Mouse (Mus musculus) spleen, postnatal 14 days (tissue): ENCODE results near the gene Pik3c2b.
"Not testable (repeated sequence)": the region's sequence is repeated elsewhere in the genome, so short reads cannot be mapped to it uniquely, and the experiment has no call there.

Source experiments
- DNase-seq, 2 experiments: peaks; one replicate each; pipeline ENCODE4 v3.0.0; 2021 to 2022; ENCODE audit warnings: low spot score in 2 of 2

Pik3c2b gene

GRCm38 (mm10) chr1:133045011-133045860 lies at the start of gene Pik3c2b:
Pik3c2b (plus strand) TSS chr1:133045667.
- DNase-seq, result no peak

- no peak for DNase-seq
Measured at GRCm38 (mm10) chr1:133000347-133000746, 45.1 kb upstream of the Pik3c2b start.

GRCm38 (mm10) chr1:133006571-133006970 lies 38.9 kb upstream of the Pik3c2b start:
- DNase-seq, result no peak

DNA sequence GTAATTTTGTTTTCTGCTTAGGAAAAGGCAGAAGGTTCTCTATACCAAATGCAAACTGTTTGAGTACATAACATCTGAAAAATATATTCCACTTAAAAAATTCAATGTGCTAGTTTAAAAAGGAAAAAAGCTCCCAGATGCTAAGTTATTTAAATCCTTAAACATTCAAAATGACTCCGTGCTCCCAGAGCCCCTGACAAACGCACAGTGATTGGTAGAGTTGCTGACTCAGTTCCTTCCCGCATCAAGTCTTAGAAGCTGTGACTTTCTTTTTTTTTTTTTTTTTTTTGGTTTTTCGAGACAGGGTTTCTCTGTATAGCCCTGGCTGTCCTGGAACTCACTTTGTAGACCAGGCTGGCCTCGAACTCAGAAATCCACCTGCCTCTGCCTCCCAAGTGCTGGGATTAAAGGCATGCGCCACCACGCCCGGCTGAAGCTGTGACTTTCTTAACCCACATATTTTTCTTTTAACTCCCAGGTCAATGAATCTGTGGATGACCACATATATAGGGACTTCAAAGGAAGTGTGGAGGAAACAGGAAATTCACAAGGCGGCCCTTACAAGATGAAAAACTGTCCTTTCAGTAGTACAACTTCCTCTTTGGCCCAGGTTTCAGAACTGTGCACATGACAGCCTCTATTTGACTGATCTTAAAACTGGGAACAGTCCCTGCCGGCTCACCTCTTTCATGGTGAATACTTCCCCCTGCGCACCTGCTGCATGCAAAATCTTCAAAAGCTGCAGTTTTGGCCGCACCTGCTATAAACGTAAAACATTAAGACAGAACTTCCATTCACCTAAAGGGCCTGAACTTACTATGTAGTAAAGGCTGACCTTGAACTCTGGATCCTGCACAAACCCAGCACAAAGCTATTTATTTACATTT lies 33.3 kb upstream of the Pik3c2b start:
- DNase-seq, result peak in 1 of 2 experiments; percentile 12

- DNase-seq, result no peak
Measured at GRCm38 (mm10) chr1:133013331-133013730, 32.1 kb upstream of the Pik3c2b start.

- no peak for DNase-seq
Measured at GRCm38 (mm10) chr1:133014196-133014595, 31.3 kb upstream of the Pik3c2b start.

DNA sequence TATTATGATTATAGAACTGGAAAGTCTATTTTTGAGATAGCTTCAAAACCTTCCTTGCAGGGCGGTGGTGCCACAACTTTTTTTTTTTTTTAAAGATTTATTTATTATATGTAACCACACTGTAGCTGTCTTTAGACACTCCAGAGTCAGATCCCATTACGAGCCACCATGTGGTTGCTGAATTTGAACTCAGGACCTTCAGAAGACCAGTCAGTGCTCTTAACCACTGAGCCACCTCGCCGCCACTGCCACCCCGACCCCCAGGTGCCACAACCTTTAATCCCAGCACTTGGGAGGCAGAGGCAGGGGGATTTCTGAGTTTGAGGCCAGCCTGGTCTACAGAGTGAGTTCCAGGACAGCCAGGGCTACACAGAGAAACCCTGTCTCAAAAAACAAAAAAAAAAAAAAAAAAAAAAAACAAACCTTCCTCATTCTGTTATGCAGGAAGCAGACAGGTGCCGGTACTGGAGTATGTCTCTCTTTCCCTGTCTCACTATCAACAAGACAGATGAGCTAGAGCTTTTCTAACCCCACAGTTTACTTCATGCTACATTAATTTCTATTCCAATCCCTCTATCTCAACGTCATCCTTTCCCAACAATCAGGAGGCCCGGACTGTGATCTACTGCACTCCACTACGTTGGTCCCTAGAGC lies 28.6 kb upstream of the Pik3c2b start:
- no peak for DNase-seq

DNA sequence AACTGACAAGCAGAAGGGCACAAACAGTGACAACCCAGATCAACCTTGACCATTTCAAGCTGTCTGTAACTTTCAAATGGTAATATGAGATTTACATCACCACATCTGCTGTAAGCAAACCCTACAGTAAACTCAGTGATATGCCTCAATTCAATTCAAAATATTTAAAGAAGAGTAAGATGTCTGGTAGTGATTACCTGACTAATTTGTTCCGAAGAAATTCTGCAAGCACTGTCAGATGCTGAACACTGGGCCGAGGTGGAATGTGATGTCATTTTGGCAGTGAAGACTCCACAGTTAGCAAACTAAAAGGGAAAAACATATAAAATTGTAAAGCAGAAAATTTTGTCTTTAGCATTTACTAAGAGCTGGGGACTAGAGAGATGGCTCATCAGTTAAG lies 26.9 kb upstream of the Pik3c2b start:
- no peak for DNase-seq

DNA sequence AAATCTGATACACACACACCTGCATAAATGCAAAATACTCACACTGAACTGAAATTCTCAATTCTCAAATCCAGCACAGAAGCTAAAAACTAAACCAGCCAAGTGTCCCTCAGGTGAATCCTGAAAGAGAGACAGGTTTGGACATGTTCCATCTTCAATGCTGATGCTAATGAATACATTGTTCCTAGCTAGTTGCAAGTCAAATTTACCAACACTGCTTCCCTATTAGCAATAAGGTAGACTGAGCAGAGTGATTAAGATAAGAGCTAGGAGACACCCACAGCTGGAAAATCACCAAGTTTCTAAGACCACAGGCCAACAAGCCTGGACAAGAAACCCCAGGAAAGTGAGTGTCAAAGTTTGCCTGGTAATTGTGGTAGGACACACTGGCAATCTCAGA lies 26.2 kb upstream of the Pik3c2b start:
- DNase-seq, result no peak

GRCm38 (mm10) chr1:133020137-133020894 lies 25.2 kb upstream of the Pik3c2b start:
- DNase-seq, result no peak

GRCm38 (mm10) chr1:133021391-133021790 lies 24.1 kb upstream of the Pik3c2b start:
- DNase-seq, result no peak

- not testable (repeated sequence) for DNase-seq
Measured at GRCm38 (mm10) chr1:133021971-133022370, 23.5 kb upstream of the Pik3c2b start.

GRCm38 (mm10) chr1:133023723-133024122 lies 21.7 kb upstream of the Pik3c2b start:
- DNase-seq, result not testable (repeated sequence)

GRCm38 (mm10) chr1:133024426-133024825 lies 21.0 kb upstream of the Pik3c2b start:
- no peak for DNase-seq

DNA sequence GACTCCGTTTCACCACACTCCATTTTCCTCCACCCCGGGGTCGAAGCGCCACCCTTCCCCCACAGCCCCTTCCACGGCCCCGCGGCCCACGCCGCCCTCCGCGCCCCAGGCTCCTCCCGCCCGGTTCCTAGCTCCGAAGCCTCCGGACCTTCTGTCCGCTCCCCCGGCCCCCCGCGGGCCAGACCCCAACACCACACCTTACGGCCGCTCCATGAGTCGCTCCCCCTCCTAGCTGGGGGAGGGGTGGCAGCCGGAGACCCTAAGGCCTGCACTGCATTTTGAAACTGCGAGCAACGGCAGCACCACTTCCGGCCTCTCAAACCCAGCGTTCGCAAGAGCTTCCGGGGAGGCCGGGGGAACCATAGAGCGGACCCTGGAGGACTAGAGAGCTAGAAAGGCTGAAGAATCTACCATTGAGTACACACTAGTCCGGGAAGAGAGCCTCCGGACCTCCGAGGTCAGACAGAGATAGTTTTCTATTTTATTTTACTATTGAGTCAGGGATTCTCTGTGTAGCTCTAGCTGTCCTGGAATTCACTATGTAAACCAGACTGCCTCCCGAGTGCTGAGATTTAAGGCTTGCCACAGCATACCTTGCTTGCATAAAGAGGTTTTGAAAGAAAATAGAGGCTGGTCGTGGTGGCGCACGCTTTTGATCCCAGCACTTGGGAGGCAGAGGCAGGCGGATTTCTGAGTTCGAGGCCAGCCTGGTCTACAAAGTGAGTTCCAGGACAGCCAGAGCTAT lies 20.2 kb upstream of the Pik3c2b start:
- DNase-seq, result peak; percentile 73 to 78

DNA sequence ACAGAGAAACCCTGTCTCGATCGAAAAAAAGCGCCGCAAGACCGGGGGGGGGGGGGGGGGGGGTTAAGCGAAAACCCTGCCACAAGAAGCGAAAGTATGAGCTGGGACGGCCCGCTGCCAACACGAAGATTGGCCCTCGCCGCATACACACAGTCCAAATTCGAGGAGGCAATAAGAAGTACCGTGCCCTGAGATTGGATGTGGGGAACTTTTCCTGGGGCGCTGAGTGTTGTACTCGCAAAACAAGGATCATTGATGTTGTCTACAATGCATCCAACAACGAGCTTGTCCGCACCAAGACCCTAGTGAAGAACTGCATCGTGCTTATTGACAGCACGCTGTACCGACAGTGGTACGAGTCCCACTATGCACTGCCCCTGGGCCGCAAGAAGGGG lies 19.7 kb upstream of the Pik3c2b start:
- DNase-seq, result not testable (repeated sequence)

DNA sequence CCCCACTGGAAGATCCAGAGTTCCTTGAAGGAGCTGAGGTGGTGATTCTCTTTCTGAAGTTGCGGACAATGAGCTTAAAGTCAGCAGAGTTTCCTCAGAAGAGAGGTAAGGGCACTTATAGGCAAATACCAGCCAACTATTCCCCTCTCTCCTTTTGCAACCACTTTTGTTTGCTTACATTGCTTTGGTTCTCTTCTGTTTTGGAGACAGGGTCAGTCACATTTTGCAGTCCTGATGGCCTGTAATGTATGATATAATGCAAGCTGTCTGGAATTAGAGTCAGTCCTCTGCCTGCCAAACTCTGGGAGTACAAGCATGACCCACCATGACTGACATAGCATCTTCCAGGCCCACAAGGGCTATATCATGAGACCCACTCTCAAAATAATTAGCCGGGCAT lies 18.3 kb upstream of the Pik3c2b start:
- DNase-seq, result no peak

DNA sequence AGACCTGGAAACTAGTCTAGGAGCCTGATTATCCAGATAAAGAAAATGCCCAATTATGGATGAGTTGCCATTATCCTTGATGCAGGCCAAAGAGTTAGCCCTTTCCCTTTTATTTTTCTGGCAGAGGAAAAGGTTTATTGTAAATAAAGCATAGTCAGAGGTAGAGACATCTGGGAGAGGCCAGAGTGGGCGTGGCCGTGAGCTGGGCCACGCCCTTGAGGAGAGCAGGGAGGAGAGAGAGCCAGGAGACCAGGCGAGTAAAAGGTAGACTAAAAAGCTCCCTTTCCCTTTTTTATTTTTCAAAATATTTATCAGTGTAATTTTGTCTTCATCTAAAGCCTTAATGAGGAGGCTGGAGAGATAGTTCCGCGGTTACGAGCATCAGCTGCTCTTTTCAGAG lies 17.5 kb upstream of the Pik3c2b start:
- no peak for DNase-seq

DNA sequence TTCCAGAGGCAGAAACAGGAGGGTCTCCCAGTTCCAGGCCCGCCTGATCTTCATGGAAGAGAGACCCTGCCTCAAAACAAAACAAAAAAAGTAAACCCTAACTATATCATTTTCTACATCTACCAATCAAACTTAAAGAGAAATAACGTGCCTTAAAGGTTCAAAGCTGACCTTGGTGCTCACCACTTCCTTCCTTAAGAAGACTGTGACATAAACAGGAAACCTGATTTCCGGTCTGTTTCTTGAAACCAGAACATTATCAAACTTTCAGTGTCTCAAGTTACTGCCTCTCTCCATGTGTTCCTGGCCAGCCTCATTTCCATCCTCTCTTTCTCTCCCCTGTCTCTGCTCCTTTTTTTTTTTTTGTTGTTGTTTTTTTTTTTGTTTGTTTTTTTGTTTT lies 15.7 kb upstream of the Pik3c2b start:
- DNase-seq, result no peak

- DNase-seq, result no peak
Measured at GRCm38 (mm10) chr1:133030461-133030860, 15.0 kb upstream of the Pik3c2b start, which contains the start of gene Mdm4. Mdm4 (minus strand) TSS chr1:133030561.

GRCm38 (mm10) chr1:133032981-133033315 lies 12.5 kb upstream of the Pik3c2b start:
- no peak for DNase-seq
